Mouse (Mus musculus): ENCODE results near the gene Zfp831.
A peak's percentile ranks its signal among the peaks of the same experiment; 100 is the strongest.

Zfp831 gene

DNA sequence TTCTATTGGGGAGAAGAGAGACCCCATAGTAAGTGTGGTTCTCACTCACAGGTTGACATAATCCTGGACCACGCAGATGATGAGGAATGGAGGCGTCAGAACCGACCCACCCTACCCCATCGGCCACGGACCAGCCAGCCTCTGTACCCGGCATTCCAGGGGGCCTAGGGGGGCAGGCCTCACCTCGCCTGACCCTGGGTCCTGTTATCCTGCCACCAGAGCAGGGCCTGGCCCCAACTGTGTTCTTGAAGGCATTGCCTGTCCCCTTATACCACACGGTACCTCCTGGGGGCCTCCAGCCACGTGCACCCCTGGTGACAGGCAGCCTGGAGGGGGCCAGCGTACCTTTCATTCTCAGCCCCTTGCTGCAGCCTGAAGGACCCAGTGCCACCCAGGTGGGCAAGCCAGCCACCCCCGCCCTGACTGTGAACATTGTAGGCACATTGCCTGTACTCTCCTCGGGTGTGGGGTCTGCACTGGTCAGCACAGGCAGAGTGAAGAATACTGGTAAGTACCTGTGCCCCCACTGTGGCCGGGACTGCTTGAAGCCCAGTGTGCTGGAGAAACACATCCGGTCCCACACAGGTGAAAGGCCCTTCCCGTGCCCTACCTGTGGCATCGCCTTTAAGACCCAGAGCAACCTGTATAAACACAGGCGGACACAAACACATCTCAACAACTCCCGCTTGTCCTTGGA, at the start of gene Zfp831:
Zfp831 (plus strand) TSS at position 87 of the 697 bp plus-strand sequence.
- DNase-seq (ENCODE audit: low read depth, low spot score): no peak

DNA sequence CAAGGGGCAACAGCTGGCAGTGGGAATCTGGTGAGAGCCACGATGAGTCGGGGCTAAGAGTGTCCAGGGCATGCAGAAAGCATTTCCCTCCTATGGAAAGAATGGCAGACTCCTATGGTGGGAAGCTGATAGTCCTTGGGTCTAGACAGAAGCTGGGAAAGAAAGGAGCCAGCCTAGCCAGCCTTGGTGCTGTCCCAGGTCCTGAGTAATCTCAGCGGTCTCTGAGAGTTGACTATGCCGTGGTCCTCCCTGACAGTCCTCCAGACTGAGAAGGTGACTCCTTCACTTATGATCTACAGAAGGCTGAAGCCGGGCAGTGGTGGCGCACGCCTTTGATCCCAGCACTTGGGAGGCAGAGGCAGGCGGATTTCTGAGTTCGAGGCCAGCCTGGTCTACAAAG, 48.4 kb upstream of the Zfp831 start:
- no peak for DNase-seq (ENCODE audit: low read depth, low spot score)

GRCm38 (mm10) chr2:174595611-174596010, 47.7 kb upstream of the Zfp831 start:
- DNase-seq (ENCODE audit: low read depth, low spot score): no peak

- DNase-seq (ENCODE audit: low read depth, low spot score): no peak
Measured at GRCm38 (mm10) chr2:174596457-174596856, 46.9 kb upstream of the Zfp831 start.

DNA sequence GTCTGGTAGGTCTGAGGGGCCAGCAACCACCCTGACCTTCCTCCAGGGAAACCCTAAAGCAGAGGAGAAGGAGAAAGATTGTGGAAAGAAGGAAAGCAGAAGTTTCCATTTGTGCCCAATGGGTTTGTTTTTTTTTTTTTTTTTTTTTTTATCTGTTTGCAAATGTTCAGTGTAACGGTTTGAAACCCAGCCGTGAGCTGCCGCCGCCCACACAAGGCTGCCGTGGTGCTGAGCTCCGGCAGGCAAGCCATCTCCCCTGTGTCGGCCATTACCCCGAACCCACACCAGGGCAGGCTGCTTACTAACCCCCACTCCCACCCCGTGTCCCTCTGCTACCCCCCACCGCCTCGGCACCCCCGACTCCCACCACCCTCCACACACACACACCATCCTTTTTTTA, 44.9 kb upstream of the Zfp831 start:
- DNase-seq (ENCODE audit: low read depth, low spot score): no peak

- DNase-seq (ENCODE audit: low read depth, low spot score): no peak
Measured at GRCm38 (mm10) chr2:174599071-174599635, 44.2 kb upstream of the Zfp831 start.

DNA sequence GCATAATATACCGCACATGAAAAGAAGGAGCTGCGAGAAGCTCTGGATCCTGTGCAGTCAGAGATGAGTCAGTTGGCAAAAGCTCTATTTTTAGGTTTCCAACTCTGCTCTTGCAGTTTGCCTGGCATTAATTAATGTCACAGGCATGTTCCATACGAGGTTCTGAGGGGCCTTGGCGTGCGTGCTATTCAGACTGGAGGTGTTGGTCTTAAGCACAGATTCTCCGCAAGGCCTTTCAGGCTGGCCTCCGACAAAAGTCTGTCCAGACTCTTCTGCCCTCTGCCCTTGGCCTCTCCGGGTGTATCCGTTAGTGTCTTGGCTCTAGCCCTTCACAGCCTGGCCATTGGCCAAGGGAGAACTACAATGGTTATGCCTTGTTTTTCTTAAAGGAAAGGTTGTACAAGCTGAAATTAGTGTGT, 43.5 kb upstream of the Zfp831 start:
- DNase-seq (ENCODE audit: low read depth, low spot score): no peak

- DNase-seq (ENCODE audit: low read depth, low spot score): no peak
Measured at GRCm38 (mm10) chr2:174601938-174602685, 41.2 kb upstream of the Zfp831 start.

- DNase-seq (ENCODE audit: low read depth, low spot score): no peak
Measured at GRCm38 (mm10) chr2:174603321-174603720, 40.0 kb upstream of the Zfp831 start.

DNA sequence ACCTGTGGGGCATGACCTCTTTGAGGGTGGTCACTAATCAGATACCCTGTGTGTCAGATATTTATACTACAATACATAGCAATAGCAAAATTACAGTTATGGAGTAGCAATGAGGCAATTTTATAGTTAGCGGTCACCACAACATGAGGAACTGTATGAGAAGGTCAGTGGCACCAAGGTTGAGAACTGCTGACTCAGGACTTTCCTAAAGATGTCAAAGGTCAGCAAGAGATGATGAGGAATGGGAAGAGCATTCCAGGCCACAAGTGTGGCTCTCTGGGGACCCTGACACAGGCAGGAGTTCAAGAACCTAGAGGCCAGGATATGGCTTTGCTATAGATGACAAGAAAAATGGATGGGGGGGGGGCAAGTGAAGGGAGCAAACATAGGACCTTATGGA, 38.3 kb upstream of the Zfp831 start:
- no peak for DNase-seq (ENCODE audit: low read depth, low spot score)

GRCm38 (mm10) chr2:174605442-174606087, 37.8 kb upstream of the Zfp831 start:
- DNase-seq (ENCODE audit: low read depth, low spot score): no peak

GRCm38 (mm10) chr2:174606376-174606775, 37.0 kb upstream of the Zfp831 start:
- DNase-seq (ENCODE audit: low read depth, low spot score): no peak

DNA sequence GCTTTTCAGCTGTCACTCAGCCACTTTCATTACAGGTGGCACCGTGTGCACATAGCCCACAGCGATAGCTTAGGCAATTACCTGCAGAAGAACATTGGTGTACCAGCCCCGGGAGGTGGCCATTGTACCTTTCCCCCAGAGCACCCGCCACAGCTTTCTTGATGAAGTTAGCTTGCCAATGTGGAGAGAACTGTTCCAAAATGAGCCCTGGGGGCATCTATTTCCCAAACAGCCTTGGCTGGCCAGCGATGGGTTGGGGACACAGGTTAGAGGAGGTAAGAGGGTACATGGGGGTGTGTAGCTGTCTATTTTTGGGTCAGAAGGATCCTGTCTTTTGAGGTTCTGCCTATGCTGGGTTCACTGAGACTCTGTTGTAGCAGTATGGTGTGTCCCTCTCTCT, 33.4 kb upstream of the Zfp831 start:
- DNase-seq (ENCODE audit: low read depth, low spot score): no peak

DNA sequence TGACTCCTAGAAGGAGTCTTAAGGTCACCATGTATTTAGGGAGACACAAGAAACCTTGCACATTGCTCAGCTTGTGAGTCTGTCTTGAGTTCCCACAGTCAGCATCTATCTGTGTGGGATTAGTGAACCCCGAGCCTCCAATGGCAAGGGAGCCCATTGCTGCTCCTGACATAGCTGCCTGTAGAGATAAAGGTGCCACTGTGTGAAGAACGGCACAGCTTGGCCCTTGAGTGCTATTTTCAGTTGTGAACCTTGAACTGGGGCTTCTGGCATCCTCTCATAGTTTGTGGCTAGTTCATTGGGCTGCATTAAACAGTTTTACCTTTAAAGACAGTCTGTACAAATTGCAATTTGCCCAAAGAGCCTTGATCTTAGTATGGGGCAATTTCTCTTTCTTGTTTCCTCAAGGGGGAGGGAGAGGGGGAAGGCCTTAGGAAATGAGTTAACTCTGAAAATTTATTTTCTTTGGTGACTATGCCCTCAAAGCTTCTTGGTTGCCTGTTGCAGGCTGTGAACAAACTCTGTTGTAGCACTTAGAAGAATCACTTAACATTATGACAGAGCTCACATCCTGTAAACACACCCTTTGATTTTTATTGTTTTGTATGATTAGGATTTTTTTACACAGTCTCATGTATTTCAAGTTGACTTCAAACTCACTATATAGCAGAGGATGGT, 30.8 kb upstream of the Zfp831 start:
- no peak for DNase-seq (ENCODE audit: low read depth, low spot score)

DNA sequence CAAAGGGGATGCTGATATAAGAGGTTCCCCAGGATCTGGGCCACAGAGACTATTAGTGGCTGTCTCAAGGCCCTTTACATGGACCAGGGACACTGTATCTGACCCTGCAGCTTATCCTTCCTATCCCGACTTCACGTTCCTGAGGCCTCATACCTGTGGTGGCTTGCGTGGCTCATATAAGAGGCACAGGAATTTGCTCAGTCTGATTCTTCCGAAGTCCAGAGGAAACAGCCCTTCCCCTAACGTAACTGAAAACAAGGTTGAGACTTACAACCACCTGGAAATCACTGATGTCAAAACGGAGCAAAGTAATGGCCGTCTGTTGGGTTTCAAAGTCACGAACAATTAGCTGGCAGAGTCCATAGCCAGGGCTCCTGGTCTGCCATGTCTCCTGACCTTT, 30.1 kb upstream of the Zfp831 start:
- DNase-seq (ENCODE audit: low read depth, low spot score): peak; percentile 2

DNA sequence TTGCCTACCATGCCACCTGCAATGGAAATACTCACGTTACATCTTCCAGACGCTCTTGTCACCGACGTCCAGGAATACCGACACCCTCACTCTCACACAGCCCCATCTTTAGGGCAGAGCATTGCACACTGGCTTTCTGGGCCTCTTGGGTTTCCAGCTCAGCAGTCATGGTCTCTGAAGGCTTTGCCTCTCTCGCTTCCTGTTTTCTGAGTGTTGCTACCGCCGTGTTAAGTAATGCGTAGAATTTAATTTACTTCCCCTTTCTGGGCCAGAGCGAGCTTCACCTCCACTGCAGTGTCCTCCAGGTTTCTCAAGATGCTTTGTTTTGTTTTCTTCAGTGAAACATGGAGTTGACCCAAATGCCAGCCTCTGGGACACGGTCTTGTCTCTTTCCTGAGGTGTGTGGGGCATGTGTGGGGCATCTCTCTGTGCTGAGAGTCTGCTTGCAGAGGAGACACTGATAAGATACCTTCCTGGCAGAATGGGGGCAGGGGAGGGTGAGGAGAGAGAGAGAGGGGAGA, 29.4 kb upstream of the Zfp831 start:
- peak; percentile 89 for DNase-seq (ENCODE audit: low read depth, low spot score)

DNA sequence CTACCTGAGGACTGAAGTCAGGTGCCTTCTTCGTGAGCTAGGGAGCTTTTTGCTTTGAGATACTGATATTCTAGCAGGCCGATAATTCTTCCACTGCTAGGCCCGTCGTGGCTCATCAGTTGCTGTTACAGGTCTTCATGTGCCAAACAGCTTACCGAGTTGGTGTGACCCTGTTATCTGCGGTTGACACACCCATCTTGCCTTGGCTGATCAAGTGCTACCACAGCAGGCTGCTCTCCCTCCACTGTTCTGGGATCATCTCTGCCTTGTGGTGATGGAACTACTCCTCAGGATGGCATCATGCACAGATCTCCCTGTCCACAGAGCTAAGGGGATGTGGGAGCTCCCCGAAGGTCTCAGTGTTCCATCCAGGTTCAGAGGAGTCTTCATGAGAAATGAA, 21.5 kb upstream of the Zfp831 start:
- no peak for DNase-seq (ENCODE audit: low read depth, low spot score)

DNA sequence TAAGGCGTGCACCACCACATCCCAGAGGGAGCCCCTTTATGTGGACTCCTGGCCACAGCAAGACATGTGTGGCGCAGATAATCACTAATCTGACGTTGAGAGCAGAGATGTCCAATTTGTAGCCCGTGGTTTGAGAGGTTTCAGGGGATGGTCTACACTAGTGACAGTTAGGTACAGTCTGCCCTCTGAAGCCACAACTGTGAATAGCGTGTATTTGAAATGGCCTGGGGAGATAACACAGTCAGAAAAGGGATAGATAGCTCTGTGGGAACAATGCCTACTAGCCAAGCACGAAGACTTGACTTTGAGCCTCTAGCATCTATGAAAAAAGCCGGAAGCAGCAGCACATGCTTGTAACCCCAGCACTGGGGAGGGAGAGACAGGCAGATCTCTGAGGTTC, 18.9 kb upstream of the Zfp831 start:
- DNase-seq (ENCODE audit: low read depth, low spot score): no peak

DNA sequence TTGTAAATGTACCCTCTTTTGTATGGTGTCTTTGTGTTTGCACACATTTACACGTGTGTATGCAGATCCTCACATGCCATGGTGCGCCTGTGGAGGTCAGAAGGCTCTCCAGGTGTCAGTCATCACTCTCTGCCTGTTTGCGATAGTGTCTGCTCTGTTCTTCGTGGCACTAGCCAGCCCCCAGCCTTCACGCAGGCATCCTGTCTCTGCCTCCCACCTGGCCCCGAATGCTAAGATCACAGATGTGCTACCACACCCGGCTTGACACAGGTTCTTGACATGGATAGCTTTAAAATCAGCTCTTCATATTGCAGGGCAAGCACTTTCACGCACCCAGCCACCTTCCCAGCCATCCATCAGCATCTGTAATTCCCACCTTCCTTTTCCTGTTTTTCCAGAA, 16.3 kb upstream of the Zfp831 start:
- DNase-seq (ENCODE audit: low read depth, low spot score): no peak

DNA sequence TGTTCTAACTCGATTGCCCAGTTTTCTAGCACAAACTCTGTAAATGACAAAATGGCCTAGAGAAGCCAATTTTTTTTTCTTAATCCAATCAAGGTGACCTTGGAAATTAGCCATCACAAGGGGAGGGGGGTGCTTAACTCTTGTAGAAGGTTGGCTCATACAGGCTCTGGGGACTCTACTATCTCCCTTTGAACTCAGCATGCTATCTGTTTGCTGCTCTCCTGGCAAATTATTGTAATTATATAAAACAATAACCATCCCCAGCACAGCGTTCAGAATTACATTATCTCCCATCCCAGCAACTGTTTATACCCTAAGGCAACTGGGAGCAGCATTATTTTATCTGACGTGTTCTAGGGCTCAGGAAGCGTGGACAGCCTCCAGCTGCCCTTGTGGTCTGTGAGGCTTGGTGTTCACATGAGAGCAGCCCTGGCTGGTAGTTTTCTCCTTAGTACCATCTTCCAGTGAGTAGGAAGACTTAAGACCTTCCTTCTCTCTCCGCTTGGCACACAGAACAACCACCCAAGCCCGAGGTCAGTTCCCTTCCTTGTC, 14.0 kb upstream of the Zfp831 start:
- DNase-seq (ENCODE audit: low read depth, low spot score): no peak

GRCm38 (mm10) chr2:174636750-174637149, 6.6 kb upstream of the Zfp831 start:
- no peak for DNase-seq (ENCODE audit: low read depth, low spot score)

All from A20 (cell line).